Mouse (Mus musculus) embryo, embryonic 10 days (tissue): ENCODE measurements around the gene Bhmt.

ENCODE experiments used
- DNase-seq: peaks from one replicate; pipeline ENCODE4 v3.0.0-alpha.2; 2015; ENCODE audit warnings: low spot score

Bhmt gene

GRCm38 (mm10) chr13:93637282-93638245 lies at the start of gene Bhmt:
Gene Bhmt, minus strand, starts transcription at chr13:93637961.
- DNase-seq, result no peak

- DNase-seq, result peak; percentile 61
Observed at GRCm38 (mm10) chr13:93687321-93687720, 49.6 kb upstream of the Bhmt start.

GRCm38 (mm10) chr13:93685226-93685625 lies 47.5 kb upstream of the Bhmt start:
- no peak for DNase-seq

GRCm38 (mm10) chr13:93683336-93683735 lies 45.6 kb upstream of the Bhmt start:
- DNase-seq, result no peak

- DNase-seq, result no peak
Observed at GRCm38 (mm10) chr13:93676864-93677263, 39.1 kb upstream of the Bhmt start.

- no peak for DNase-seq
Observed at GRCm38 (mm10) chr13:93674131-93674561, 36.4 kb upstream of the Bhmt start, which contains the start of the genes Bhmt2 and Dmgdh. Gene Bhmt2, minus strand, starts transcription at chr13:93674302. Gene Dmgdh, plus strand, starts transcription at chr13:93674433.

- no peak for DNase-seq
Observed at GRCm38 (mm10) chr13:93673296-93673695, 35.5 kb upstream of the Bhmt start.

- no peak for DNase-seq
Observed at GRCm38 (mm10) chr13:93672371-93672770, 34.6 kb upstream of the Bhmt start.

GRCm38 (mm10) chr13:93667586-93667985 lies 29.8 kb upstream of the Bhmt start:
- DNase-seq, result no peak

GRCm38 (mm10) chr13:93657941-93658340 lies 20.2 kb upstream of the Bhmt start:
- no peak for DNase-seq

- DNase-seq, result no peak
Observed at GRCm38 (mm10) chr13:93653382-93653781, 15.6 kb upstream of the Bhmt start.

GRCm38 (mm10) chr13:93648387-93649130 lies 10.8 kb upstream of the Bhmt start:
- no peak for DNase-seq

GRCm38 (mm10) chr13:93639636-93640035 lies 1.9 kb upstream of the Bhmt start:
- no peak for DNase-seq

GRCm38 (mm10) chr13:93636561-93636960 lies 1.2 kb downstream of the Bhmt start:
- no peak for DNase-seq

- no peak for DNase-seq
Observed at GRCm38 (mm10) chr13:93632927-93633326, 4.8 kb downstream of the Bhmt start.

GRCm38 (mm10) chr13:93630941-93631705 lies 6.6 kb downstream of the Bhmt start:
- no peak for DNase-seq

- no peak for DNase-seq
Observed at GRCm38 (mm10) chr13:93628861-93629260, 8.9 kb downstream of the Bhmt start.

GRCm38 (mm10) chr13:93614361-93614948 lies 23.3 kb downstream of the Bhmt start:
- DNase-seq, result no peak

GRCm38 (mm10) chr13:93613771-93614170 lies 24.0 kb downstream of the Bhmt start:
- DNase-seq, result no peak

- DNase-seq, result peak; percentile 75
Observed at GRCm38 (mm10) chr13:93612660-93613607, 24.8 kb downstream of the Bhmt start.
